Mouse (Mus musculus) megakaryocyte-erythroid progenitor cell, adult 5-6 weeks (primary cell): ENCODE results near the gene Gipc1. TPM values are rescaled to one million over a fixed set of nuclear protein-coding genes. Genes with fewer than 3 reads are reported as not detected.

Experiments
- ATAC-seq: replicated peaks from 2 replicates; pipeline ENCODE4 v1.8.0; 2016; ENCODE audit warnings: mild to moderate bottlenecking, inconsistent platforms; ENCODE audit not compliant: severe bottlenecking, poor library complexity, low FRiP score, low TSS enrichment
- total RNA-seq, 2 experiments: library from RNA; stranded (forward) in 1 of 2; stranded (reverse) in 1 of 2; fragments of 200-1000, 215-1000 nt in 1 of 2; fragments of >200 nt in 1 of 2; fragmentation: Nextera tagmentation in 1 of 2; gene quantifications; 2 replicates each; pipeline ENCODE4 v1.2.3; 2014 to 2017

Gipc1 gene
- total RNA-seq (2014; fragmentation: Nextera tagmentation) (15.6 and 31.4 TPM in 2 replicates), total RNA-seq (2017) (6.5 and 6.9 TPM in 2 replicates)

DNA sequence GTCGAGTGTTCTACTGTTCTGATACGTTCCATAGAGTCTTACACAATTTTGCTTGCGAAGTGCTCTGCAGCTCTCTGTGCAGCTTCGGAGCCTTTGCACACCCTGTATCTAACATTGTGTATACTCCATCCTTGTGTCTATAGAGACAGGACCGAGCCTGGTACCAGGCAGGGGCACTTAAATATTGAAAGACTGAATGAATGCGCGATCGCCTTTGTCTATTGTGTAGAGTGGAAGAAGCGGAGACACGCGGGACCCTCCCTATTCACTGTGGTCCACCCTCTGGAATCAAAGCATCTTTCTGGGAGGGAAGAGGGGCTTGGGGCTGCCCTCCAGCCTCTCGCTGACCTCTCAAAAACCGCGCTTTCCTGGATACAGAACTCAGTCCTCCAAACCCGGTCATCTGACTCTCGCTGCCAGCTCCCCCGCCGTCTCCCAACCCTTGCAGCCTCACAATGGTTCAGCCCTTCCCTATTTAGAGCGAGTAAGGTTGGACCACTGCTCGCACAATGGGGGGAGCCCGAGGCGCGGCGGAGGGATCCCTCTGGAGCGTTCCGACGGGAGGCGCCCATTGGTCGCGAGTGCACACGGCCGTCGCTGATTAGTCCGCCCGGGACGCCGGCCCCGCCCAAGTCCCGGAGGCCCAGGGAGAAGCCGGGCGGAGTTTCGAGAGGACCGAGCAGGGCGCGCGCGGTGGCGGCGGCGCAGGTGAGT, at the start of gene Gipc1:
TSS of gene Gipc1 (plus strand) at position 648 of the 714 bp plus-strand sequence.
- ATAC-seq: peak; percentile 95

DNA sequence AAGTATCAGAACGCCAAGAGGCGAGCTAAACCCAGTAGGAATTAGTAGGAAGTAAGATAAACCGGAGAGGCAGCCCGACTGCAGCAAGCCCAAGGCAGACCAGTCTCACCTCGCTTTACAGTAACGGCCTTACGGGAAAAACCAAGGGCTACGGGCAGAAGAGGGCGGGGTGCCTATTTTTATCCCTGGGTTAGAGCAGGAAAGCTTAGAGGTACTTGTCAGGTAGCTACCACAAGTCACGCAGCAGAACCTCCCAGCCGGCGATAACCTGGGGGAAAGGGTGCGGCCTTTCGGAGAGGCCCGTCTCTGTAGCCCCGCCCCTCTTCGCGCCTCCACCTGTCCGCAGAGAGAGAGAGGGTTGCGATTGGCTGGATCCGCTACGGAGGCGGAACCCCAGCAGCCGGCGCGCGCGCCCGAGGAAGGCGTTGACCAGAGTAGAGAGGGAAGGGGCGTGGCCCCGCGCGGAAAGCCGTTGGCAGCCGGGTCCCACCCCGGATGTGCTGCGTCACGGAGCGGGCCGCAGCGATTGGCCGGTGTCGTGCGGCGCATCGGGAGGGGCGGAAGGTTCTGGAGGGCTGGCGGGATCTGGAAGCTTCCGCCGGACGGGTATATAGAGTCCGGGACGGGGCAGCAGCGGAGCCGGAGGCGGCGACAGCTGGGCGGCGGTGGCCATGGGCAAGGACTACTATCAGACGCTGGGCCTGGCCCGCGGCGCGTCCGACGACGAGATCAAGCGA, 44.6 kb upstream of the Gipc1 start, which contains the start of the genes Tecr and Dnajb1:
TSS of gene Tecr (minus strand) at position 311 of the 737 bp plus-strand sequence.
TSS of gene Dnajb1 (plus strand) at position 533 of the 737 bp plus-strand sequence.
- peak; percentile 88 for ATAC-seq

DNA sequence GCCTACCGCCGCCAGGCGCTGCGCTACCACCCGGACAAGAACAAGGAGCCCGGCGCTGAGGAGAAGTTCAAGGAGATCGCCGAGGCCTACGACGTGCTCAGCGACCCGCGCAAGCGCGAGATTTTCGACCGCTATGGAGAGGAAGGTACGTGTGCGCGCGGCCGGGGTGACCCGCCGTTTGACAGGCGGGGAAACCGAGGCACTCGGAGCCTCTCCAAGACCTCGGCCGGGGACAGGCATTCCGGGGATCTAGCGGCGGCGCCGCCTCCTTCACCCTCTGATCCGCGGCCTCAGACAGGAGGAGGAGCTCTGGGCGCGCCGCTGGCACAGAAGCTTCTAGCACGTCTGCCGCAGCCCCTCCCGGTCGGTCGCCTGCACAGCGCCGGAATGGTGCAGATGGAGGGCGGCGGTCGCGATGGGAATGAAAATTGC, 44.1 kb upstream of the Gipc1 start:
- peak; percentile 66 for ATAC-seq

DNA sequence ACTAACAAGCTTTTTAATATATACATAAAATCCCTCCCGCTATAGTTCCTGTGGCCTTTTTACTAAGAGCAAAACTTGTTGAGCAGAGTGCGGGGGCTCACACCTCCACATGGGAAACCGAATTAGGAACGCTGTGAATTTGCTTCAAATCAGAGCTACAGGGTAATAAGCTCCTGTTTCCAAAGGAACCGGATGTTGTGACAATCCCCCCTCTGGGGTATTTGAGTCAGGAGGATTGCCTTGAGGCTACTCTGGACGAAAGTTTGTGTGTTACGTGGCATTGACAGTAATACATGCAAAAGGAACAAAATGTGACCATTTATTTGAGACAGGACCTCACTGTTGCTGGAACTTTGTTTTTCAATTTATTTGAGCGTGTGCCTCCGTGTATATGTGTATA, 43.4 kb upstream of the Gipc1 start:
- ATAC-seq: no peak

DNA sequence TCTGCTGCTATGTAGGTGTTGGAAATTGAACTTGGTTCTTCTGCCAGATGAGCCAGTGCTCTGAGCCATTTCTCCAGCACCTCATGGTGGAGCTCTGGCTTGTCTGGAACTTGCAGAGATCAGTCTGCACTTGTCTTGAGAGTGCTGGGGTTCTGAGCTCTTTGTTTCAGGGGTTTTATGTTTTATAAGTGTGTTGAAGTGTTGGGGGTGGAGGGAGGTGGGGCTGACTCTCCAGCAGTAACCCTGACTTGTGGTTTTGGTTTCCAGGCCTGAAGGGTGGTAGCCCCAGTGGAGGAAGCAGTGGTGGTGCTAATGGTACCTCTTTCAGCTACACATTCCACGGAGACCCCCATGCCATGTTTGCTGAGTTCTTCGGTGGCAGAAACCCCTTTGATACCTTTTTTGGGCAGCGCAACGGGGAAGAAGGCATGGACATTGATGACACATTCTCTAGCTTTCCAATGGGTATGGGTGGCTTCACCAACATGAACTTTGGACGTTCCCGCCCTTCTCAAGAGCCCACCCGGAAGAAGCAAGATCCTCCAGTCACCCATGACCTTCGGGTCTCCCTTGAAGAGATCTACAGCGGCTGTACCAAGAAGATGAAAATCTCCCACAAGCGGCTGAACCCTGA, 42.8 kb upstream of the Gipc1 start:
- no peak for ATAC-seq

DNA sequence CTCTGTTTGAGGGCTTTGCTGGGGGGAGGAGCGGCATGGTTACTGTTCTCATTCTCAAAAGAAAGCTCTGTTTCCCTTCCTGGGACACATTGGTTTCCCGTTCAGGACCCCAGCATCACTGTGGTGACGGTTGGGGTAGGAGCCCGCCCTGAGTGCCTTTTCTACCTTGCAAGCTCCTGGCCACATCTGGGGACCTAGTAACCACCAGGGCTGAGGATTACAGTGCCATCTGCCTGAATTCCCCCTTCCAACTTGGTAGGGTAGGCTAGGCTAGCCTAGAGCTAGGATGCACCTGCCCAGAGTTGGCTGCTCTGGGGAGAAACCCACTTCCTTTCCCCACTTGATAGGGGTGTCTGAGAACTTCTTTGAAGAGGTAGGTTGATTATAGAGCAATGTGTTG, 40.6 kb upstream of the Gipc1 start:
- no peak for ATAC-seq

DNA sequence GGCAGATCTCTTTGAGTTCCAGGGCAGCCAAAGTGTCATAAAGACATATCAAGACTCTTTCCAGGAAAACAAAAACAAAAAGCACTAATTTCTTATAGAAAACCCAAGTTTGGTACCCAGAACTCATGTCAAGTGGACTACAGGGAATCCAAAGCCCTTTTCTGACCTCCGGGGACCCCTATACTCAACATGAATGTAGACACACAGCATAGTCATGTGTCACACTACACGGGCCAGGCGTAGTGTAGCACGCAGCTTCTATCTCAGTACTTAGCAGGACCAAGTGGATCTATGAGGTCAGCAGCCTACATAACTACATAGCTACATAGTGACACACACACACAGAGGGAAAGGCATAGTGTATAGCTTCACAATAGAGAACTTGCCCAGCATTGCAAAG, 38.8 kb upstream of the Gipc1 start:
- no peak for ATAC-seq

DNA sequence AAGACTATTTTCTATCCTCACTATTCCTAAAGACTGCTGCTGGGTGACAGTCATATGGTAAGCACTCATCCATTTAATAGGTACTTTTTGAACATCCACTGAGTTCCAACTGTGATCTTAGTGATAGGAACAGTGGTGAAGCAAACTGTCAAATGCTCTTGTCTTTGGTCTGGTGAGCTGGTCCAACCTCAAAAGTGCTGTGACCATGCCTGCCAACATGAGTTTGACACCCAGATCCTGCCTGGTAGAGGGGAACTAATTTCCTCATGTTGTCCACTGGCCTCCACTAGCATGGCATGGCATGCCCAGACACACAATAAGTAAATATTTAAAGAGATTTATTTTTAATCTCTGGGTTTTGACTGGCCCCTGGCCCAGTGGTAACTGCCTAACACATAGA, 35.9 kb upstream of the Gipc1 start:
- ATAC-seq: no peak

DNA sequence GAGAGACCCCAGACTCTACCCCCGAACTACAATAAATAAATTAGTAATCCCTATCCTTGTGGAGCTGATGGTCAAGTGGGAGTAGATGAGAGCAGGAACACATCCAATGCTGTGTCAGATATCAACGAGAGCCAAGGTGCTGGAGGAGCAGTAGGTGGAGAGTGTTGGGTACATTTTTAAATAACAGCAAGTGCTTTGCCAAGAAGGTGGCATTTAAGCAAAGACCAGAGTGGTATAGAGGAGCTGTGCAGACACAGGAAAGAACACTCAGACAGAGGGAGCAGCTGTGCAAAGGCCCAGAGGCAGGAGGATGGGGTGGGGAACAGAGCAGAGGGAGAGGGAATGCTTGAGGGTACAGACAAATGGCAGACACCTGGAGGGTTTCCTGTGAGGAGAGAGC, 35.4 kb upstream of the Gipc1 start:
- no peak for ATAC-seq

DNA sequence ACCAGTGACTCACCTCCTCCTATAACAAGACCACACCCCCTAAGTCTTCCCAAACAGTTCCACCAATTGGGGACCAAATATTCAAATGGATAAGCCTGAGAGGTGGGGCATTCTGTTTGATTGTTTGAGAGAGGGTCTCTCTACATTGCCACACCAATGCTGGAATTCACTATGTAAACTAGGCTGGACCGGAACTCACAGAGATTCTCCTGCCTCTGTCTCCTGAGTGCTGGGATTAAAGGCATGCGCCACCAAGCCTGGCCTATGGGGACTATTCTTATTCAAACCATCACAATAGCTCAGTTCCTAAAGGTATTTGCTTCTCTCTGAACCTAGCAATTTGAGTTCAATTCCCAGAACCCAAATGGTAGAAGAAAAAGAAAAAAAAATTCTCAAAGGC, 33.9 kb upstream of the Gipc1 start:
- ATAC-seq: no peak

DNA sequence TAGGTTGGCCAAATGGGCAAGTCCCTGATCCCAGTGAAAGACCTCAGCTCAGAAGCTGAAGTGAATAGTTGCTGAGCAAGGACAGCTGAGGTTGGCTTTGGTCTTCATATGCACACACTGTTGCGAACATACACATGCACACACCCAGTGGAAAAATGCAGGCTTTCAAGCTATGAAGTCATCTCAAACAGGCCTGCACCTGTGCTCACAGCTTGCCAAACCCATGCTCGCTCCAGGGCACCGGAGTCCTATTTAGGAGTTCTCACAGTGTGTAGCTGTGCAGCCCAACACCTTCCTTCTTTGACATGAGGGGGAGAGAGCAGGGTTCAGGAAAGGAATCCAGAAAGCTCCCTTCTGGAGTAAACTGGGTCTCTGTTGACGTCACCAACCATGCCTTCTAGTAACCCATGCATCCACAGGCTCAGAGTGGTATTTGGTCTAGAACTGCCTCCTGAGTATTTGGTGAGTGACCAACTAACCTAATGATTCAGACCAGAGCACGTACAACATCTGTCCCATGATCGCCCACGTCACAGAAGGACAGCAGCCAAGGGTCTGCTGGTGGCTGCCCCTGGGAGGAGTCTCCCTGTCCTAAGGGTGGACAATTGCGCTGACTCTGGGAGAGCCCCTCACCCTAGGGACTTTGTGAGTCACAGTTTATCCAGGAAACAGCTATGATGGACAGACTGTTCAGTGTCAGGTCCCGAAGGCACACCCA, 32.8 kb upstream of the Gipc1 start:
- ATAC-seq: no peak

DNA sequence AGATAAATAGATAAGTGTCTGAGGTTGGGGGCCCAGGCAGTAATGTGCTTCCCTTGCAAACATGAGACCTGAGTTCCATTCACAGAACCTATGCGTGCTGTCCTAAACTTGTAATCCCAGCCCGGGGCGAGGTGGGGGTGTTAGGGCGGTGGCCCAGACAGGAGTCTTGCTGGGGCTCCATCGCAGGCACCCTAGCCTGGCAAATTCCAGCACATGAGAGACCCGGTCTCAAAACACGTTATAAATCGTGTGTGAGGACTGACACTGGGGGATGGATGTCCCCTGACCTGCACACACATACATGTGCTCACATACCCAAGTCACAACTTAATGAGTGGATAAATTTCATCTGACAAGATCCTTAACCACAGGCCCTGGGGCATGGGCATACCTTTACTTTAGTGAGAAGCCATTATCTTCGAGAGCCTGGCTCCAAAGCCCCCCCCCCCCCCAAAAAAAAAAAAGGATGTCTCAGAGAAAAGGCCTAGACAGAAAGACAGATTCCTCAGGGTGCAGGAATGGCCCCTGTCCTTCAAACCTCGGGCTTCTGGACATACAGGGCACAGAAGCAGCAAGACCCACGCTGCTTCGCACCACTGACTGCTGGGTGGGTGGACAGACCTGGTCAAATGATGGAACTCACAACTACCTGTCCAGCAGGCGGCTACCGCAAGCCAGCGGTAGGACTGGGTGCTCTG, 30.6 kb upstream of the Gipc1 start:
- ATAC-seq: no peak

DNA sequence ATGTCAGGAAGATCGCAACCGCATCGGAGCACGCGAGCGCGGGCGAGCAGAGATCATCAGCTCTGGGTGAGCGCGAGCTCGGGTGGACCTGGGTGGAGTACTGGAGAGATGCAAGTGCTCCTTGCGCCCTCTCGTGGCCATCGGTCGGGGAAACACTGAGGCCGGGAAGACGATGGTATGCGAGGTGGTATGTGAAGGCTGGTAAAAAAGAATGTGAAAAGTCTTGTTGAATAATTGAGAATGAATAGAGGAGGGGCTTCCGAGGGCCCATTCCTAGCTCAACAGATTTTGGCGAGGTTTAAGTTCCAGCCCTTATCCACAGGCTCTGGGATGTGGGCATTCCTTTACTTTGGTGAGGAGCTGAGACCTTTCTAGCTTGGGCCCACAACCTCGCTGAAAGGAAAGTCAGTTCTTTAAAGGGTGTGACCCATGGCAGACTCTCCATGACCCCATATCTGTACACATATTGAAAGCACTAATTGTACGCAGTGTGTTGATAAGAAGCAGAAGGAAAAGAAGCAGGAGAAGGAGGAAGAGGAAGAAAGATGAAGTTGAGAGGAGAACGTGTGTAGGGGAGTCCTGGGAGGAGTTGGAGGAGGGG, 30.0 kb upstream of the Gipc1 start:
- peak; percentile 73 for ATAC-seq

DNA sequence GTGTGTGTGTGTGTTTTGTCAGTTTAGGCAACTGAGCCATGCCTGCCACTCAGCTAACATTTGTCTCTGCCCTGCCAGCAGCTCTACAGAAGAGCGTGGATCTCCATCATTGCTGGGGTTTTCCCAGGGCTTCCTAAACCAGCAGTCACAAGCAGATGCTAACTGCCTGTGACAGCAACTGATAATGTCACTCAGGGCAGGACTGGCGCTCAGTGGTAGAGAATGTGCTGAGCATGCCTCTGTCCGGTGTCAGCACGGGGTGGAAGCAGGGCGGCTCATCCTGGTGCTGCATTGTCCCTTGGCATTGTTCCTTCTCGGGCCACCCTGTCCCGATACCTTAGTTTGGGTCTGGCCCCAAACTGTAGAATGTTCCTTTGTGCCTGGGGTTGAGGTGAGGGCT, 28.9 kb upstream of the Gipc1 start:
- ATAC-seq: peak; percentile 53

DNA sequence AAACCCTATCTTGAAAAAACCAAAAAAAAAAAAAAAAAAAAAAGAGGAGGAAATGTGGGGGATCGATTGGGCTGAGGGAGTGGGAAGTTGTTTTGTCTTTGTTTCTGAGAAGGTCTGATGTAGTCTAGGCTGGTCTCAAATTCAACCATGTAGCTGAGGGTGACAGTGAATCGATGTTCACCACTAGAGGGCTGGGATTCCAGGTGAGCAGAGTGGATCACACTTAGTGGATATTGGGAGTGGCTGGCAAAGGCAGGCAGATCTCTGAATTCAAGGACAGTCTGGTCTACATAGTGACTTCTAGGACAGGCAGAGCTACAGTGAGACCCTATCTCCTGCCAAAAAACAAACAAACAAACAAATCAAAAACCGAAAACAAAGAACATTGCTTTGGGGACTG, 27.7 kb upstream of the Gipc1 start:
- no peak for ATAC-seq

DNA sequence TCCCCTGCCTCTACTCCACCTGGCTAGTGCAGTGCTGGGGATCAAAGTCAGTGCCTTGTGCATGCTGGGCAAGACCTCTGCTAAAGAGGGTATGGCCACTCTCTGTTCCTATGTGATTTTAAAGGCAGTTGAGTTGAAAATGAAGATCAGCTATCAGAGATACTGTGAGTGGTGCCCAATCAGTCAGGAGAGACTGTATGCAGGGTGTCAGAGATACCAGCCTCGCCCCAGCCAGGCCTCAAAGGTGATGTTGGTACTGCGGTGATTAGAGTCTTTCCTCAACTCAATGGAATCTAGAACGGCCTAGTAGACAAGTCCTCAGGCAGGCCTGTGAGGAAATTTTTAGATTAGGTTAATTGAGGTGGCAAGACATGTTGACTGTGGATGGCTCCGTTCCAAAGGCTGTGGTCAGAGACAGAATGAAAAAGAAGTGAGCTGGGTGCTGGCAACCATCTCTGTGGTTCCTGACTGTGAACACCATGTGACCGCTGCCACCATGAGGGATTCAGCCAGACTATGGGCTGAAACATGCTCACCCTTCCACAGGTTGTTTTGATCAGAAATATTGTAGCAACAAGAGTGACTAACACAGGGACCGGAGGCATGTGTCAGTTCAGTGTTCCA, 26.7 kb upstream of the Gipc1 start:
- peak; percentile 79 for ATAC-seq

DNA sequence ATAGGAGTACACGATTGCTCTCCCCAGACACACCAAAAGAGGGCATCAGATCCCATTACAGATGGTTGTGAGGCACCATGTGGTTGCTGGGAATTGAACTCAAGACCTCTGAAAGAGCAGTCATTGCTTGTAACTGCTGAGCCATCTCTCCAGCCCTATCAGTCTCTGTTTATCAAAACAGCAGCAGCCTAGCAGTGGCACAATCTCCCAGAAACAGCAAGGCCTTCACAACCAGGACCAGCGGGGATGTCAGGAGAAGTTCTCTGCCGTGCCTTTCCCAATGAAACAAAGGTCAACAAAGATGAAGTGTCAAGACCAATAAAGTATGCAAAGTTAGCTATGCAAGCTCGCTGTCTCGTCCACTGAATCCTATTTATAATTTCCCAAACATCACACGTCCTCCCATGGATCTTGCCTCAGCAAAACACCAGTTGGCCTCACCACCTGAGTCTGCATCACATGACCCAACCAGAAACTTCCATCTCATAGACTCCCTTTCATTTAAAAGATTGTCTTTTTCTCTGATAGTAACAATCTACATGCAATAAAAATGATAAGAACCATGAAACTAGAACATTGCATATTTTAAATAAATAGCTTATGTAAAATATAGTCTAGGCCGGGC, 20.3 kb upstream of the Gipc1 start:
- peak; percentile 75 for ATAC-seq

DNA sequence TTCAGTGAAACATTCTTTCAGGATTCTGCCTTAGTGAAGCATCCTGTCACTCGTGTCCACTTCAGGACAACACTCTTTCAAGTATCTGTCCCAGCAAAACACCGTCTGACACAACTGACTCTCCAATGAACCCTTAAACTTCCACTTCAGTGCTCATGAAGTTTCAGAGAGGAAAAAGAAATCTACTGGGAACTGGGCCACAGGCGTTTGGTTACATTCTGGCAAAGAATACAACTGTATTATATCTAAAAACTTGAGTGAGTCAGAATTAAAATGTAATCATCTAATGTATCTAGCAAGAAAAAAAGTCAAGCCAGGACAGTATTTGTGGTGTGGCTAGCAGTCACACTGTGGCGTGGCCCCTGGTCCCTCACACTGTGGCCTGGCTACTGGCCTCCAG, 13.6 kb upstream of the Gipc1 start:
- no peak for ATAC-seq
